Mouse (Mus musculus) hindbrain, postnatal 0 days (tissue): ENCODE data around the gene Ypel5. TPM values are rescaled to one million over a fixed set of nuclear protein-coding genes. Genes with fewer than 3 reads are reported as not detected.

ENCODE experiments used
- ATAC-seq: fragments of 200-750 bp; cut with Nextera tagmentation; 2 replicates; pipeline ENCODE4 v1.8.0; 2017; ENCODE audit warnings: mild to moderate bottlenecking, moderate TSS enrichment, moderate library complexity
- DNase-seq: peaks from one replicate; pipeline ENCODE4 v3.0.0-alpha.2; 2015; ENCODE audit warnings: low spot score
- H3K27ac ChIP-seq: fragments of 300-500 bp; sonication (generic); 2 replicates; pipeline ENCODE4 v1.5.1; 2014; ENCODE audit warnings: mild to moderate bottlenecking
- H3K27me3 ChIP-seq: fragments of 300-500 bp; sonication (generic); 2 replicates; pipeline ENCODE4 v1.6.1; 2014; ENCODE audit warnings: low read length, mixed read lengths; ENCODE audit not compliant: insufficient read depth
- H3K36me3 ChIP-seq: fragments of 300-500 bp; sonication (generic); 2 replicates; pipeline ENCODE4 v1.6.1; 2014; ENCODE audit warnings: low read length, mixed read lengths; ENCODE audit not compliant: insufficient read depth
- H3K4me1 ChIP-seq: fragments of 300-500 bp; sonication (generic); 2 replicates; pipeline ENCODE4 v1.6.1; 2014; ENCODE audit warnings: antibody characterized with exemption, low read length, mixed read lengths; ENCODE audit not compliant: insufficient read depth
- H3K4me2 ChIP-seq: fragments of 300-500 bp; sonication (generic); 2 replicates; pipeline ENCODE4 v1.6.1; 2014; ENCODE audit warnings: low read depth, mild to moderate bottlenecking, low read length, moderate library complexity, mixed read lengths
- H3K4me3 ChIP-seq: fragments of 300-500 bp; sonication (generic); 2 replicates; pipeline ENCODE4 v1.5.1; 2014; ENCODE audit warnings: low read length
- H3K9ac ChIP-seq: fragments of 300-500 bp; sonication (generic); replicated peaks from 2 replicates; pipeline ENCODE4 v1.6.1; 2014; ENCODE audit warnings: mild to moderate bottlenecking, low read length, moderate library complexity, mixed read lengths
- H3K9me3 ChIP-seq: fragments of 300-500 bp; sonication (generic); 2 replicates; pipeline ENCODE4 v1.6.1; 2016; ENCODE audit warnings: low read length, mixed read lengths
- CTCF ChIP-seq: IDR thresholded peaks from 2 replicates; pipeline ENCODE4 v1.5.1; 2016; ENCODE audit warnings: antibody characterized with exemption, control low read depth, low read depth
- WGBS: fragments of 180-500 bp; shearing (Covaris S2); extraction: QIAGEN DNeasy Blood & Tissue Kit; methylation state at CpG from one replicate; pipeline ENCODE4 v1.1.7; 2014; 5-methylcytosine and 5-hydroxymethylcytosine counted together
- polyA plus RNA-seq: library from polyadenylated mRNA; unstranded; fragments of >200 nt; fragmentation: Nextera tagmentation; extraction: Ambion mirVana; gene quantifications from 2 replicates; pipeline ENCODE4 v1.2.1, GENCODE M21; 2015
- total RNA-seq: library from RNA; depleted of rRNA; stranded (reverse); fragments of >200 nt; gene quantifications from 2 replicates; pipeline ENCODE4 v1.2.3, GENCODE M21; 2014; rRNA removed

The Ypel5 gene
- total and polyA plus RNA-seq, 2 experiments from 2014 or later = 47.1 to 110 TPM

DNA sequence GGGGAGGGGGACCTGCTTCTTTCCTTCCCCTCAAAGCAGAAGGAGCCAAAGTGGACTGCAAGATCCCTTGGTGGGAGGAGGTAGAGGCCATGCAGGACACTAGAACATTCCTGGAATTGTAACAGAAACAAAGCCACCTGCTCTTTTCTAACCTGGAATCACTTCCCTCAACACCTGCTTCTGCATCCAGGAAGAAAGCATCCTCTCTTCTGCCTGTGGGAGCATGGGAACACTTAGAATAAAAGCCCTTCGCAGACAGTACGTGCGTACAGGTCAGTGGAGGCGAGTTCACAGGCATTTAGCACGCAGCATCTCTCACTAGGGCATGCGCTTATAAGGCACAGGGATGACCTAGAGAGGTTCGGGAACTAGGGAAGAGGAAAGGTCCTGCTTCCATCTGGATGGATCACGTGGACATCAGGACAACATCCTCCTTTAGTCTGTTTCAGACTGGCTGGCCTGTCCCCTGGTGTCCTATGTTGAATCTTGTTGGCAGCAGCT is 54.2 kb downstream of the Ypel5 start:
- TF ChIP-seq CTCF = no peak
- Histone ChIP-seq H3K27ac (no peak overlapping the region), H3K4me2 (no peak overlapping the region), H3K4me3 (no peak overlapping the region), H3K36me3 (no peaks in the 10 kb centered on the region), H3K27me3 (no peaks in the 10 kb centered on the region), H3K9ac (no peak overlapping the region), H3K4me1 (no peaks in the 10 kb centered on the region), H3K9me3 (no peaks in the 10 kb centered on the region)
- WGBS = 51% methylated on average over 8 of the region's 8 CpGs
- ATAC-seq (peak; percentile 66), DNase-seq (no peak)

DNA sequence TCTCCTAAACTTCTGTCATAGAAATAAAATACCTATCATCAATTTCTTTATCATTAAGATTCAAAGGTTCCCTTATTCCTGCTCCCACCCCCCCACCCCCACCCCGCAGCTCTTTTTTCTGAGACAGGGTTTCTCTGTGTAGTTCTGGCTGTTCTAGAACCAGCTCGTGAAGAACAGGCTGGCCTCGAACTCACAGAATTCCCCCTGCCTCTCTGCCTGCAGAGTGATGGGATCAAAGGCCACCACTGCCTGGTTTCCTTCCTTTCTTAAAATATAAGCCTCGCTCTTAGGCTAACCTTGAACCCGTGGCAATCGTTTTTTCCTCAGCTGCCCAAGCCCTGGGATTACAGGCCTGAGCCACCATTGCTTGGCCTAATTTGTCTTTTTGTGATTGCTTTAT is 55.3 kb downstream of the Ypel5 start:
- Histone ChIP-seq H3K4me2 (no peak overlapping the region), H3K27me3 (no peaks in the 10 kb centered on the region), H3K27ac (no peak overlapping the region), H3K4me1 (no peaks in the 10 kb centered on the region), H3K36me3 (no peaks in the 10 kb centered on the region), H3K9me3 (no peaks in the 10 kb centered on the region), H3K9ac (no peak overlapping the region), H3K4me3 (no peak overlapping the region)
- ATAC-seq (no peak), DNase-seq (no peak)
- 97% methylated on average over 6 of the region's 6 CpGs for WGBS
- TF ChIP-seq CTCF = no peak

DNA sequence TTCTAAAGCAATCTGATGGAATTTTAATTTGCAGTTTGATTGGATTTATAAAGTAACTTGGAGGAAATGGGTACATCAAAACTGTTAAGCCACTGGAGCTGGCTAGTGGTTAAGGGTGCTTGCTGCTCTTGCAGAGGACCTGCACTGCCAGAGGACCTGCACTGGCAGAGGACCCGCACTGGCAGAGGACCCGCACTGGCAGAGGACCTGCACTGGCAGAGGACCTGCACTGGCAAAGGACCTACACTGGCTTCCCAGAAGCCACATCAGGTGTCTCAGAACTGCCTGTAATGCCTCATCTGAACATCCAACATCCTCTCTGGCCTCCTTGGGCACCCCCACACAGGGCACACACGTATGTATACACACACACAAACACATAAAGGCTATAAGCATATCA is 59.3 kb downstream of the Ypel5 start:
- ATAC-seq (no peak), DNase-seq (no peak)
- no peaks in the 10 kb centered on the region for H3K4me1 ChIP-seq
- no peak overlapping the region for H3K9ac ChIP-seq
- H3K4me2 ChIP-seq = no peak overlapping the region
- no peaks in the 10 kb centered on the region for H3K9me3 ChIP-seq
- no peak overlapping the region for H3K27ac ChIP-seq
- 96% methylated on average over 3 of the region's 3 CpGs for WGBS
- no peak overlapping the region for H3K4me3 ChIP-seq
- H3K27me3 ChIP-seq = no peaks in the 10 kb centered on the region
- no peak for TF ChIP-seq CTCF
- no peaks in the 10 kb centered on the region for H3K36me3 ChIP-seq

DNA sequence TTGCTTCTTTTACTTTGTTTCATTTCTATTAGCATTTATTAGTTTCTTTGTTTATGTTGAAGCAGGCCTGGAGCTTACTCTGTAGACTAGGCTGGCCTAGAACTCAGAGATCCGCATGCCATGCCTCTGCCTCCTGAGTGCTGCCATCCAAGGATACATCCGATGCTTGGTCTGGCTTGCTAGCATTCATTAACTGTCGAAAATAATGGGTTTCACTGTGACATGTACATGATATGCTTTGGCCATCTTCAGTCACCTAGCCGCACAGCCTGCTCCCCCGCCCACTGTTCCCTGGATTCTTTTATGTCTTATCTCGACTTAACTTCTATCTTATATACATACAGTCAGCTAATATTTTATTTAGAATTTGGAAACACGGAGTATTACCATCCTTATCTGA is 60.8 kb downstream of the Ypel5 start:
- Histone ChIP-seq H3K9me3 (no peaks in the 10 kb centered on the region), H3K4me3 (no peak overlapping the region), H3K36me3 (no peaks in the 10 kb centered on the region), H3K27ac (no peak overlapping the region), H3K4me2 (no peak overlapping the region), H3K4me1 (no peaks in the 10 kb centered on the region), H3K9ac (no peak overlapping the region), H3K27me3 (no peaks in the 10 kb centered on the region)
- ATAC-seq (no peak), DNase-seq (no peak)
- TF ChIP-seq CTCF = no peak
- WGBS = 88% methylated on average over 7 of the region's 7 CpGs

DNA sequence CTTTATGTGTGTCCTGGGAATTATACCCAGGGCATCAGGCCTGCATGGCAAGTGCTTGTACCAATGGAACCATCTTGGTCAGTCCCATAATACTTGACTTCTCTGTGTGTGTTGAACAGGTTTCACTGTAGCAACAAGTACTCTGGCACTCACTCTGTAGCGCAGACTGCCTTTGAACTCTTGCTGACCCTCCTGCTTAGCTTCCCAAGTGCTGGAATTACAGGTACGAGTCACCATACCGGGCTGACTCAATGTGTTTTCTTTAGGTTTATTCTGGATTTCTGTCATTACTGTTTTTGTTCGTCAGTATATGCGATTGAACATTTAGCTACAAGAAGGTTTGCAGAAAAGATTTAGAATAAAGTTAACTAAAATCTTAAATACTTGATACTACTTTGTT is 61.7 kb downstream of the Ypel5 start:
- Histone ChIP-seq H3K27ac (no peak overlapping the region), H3K36me3 (no peaks in the 10 kb centered on the region), H3K4me2 (no peak overlapping the region), H3K4me1 (no peaks in the 10 kb centered on the region), H3K9me3 (no peaks in the 10 kb centered on the region), H3K4me3 (no peak overlapping the region), H3K9ac (no peak overlapping the region), H3K27me3 (no peaks in the 10 kb centered on the region)
- TF ChIP-seq CTCF = no peak
- no peak for DNase-seq
- ATAC-seq = no peak
- WGBS = 93% methylated on average over 5 of the region's 5 CpGs

DNA sequence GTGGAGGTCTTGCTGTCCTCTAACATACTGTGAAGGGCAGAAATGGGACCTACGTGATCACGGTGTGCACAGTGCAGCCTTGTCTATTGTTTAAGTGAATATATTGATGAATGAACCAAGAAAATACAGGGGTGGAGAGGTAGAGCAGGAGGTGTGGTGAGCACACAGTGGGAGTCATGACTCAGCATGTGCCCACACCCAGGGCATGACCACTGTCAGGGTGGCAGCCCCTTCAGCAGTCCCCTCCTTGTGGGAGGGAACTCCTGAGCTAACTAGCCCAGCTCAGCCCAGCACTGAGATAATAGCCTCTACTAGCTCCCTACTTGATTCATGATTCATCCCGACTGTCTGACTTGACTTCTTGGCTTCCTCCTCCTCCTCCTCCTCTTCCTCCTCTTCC is 62.5 kb downstream of the Ypel5 start:
- H3K27me3 ChIP-seq = no peaks in the 10 kb centered on the region
- H3K9ac ChIP-seq = no peak overlapping the region
- ATAC-seq (no peak), DNase-seq (no peak)
- no peaks in the 10 kb centered on the region for H3K4me1 ChIP-seq
- no peaks in the 10 kb centered on the region for H3K9me3 ChIP-seq
- H3K4me2 ChIP-seq = no peak overlapping the region
- WGBS = 67% methylated on average over 3 of the region's 3 CpGs
- H3K36me3 ChIP-seq = no peaks in the 10 kb centered on the region
- no peak overlapping the region for H3K4me3 ChIP-seq
- TF ChIP-seq CTCF = no peak
- H3K27ac ChIP-seq = no peak overlapping the region

Other genes starting within 250 kb of the Ypel5 start
- 17.1 and 17.4 TPM in 2 replicates for gene Alk, start 231.8 kb upstream of the Ypel5 start, total RNA-seq
- 3.4 and 4.0 TPM in 2 replicates for gene Alk, start 231.8 kb upstream of the Ypel5 start, polyA plus RNA-seq
- 79.4 and 103 TPM in 2 replicates for gene Lbh, start 81.9 kb downstream of the Ypel5 start, total RNA-seq
- 4.3 and 4.6 TPM in 2 replicates for gene Lbh, start 81.9 kb downstream of the Ypel5 start, polyA plus RNA-seq